Mouse (Mus musculus) neural tube, embryonic 14.5 days (tissue): ENCODE measurements around the gene Edc3. TPM values are rescaled to one million over a fixed set of nuclear protein-coding genes. Genes with fewer than 3 reads are reported as not detected.

ENCODE experiments used
- ATAC-seq: fragments of 200-750 bp; cut with Nextera tagmentation; 2 replicates; pipeline ENCODE4 v1.8.0; 2017; ENCODE audit warnings: low read depth, mild to moderate bottlenecking, moderate TSS enrichment, moderate library complexity
- H3K27ac ChIP-seq: fragments of 300-500 bp; sonication (generic); 2 replicates; pipeline ENCODE4 v1.5.1; 2014; ENCODE audit warnings: low read depth, mild to moderate bottlenecking, control low read depth, low read length, moderate library complexity, mixed read lengths
- H3K27me3 ChIP-seq: fragments of 300-500 bp; sonication (generic); 2 replicates; pipeline ENCODE4 v1.6.1; 2014; ENCODE audit warnings: low read length; ENCODE audit not compliant: control insufficient read depth, insufficient read depth
- H3K36me3 ChIP-seq: fragments of 300-500 bp; sonication (generic); 2 replicates; pipeline ENCODE4 v1.6.1; 2014; ENCODE audit warnings: low read length, mixed read lengths; ENCODE audit not compliant: control insufficient read depth, insufficient read depth
- H3K4me1 ChIP-seq: fragments of 300-500 bp; sonication (generic); 2 replicates; pipeline ENCODE4 v1.6.1; 2014; ENCODE audit warnings: low read length; ENCODE audit not compliant: control insufficient read depth, insufficient read depth
- H3K4me2 ChIP-seq: fragments of 300-500 bp; sonication (generic); 2 replicates; pipeline ENCODE4 v1.6.1; 2014; ENCODE audit warnings: mild to moderate bottlenecking, low read depth, low read length, control low read depth
- H3K4me3 ChIP-seq: fragments of 300-500 bp; sonication (generic); 2 replicates; pipeline ENCODE4 v1.5.1; 2014; ENCODE audit warnings: low read depth, low read length, control low read depth, mixed read lengths
- H3K9ac ChIP-seq: fragments of 300-500 bp; sonication (generic); replicated peaks from 2 replicates; pipeline ENCODE4 v1.6.1; 2014; ENCODE audit warnings: low read depth, mild to moderate bottlenecking, control low read depth, low read length, mixed read lengths
- H3K9me3 ChIP-seq: fragments of 300-500 bp; sonication (generic); 2 replicates; pipeline ENCODE4 v1.6.1; 2016; ENCODE audit warnings: low read length; ENCODE audit not compliant: control insufficient read depth
- WGBS: fragments of 180-500 bp; shearing (Covaris S2); extraction: QIAGEN DNeasy Blood & Tissue Kit; methylation state at CpG from one replicate; pipeline ENCODE4 v1.1.7; 2014; 5-methylcytosine and 5-hydroxymethylcytosine counted together
- polyA plus RNA-seq: library from polyadenylated mRNA; unstranded; fragments of >200 nt; fragmentation: Nextera tagmentation; extraction: Ambion mirVana; gene quantifications from 2 replicates; pipeline ENCODE4 v1.2.1, GENCODE M21; 2014

Gene Edc3
- polyA plus RNA-seq, 1 experiment from 2014 or later = 21.9 TPM

DNA sequence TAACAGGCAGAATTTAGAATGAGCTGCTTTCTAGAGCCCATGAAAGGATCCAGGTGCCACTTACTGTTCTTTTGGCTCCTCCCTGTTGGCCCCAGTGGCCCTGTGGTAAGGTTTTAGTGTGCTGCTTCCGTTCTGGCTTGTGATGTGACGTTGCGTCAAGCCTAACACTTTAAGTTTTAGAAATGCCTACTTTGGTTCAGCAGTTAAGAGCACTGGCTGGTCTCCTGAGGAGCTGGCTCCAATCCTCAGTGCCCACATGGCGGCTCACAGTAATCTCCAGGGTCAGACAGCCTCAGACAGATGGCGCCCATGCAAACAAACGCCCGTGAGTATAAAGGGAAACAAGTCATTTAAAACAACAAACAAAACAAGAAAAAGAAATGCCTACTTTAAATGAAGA, 10.1 kb downstream of the Edc3 start:
- Histone ChIP-seq H3K4me1 (no peaks in the 10 kb centered on the region), H3K36me3 (peaks cover 34% of the 10 kb centered on the region), H3K9me3 (no peaks in the 10 kb centered on the region), H3K4me3 (no peak overlapping the region), H3K9ac (no peak overlapping the region), H3K27me3 (no peaks in the 10 kb centered on the region), H3K4me2 (no peak overlapping the region), H3K27ac (no peak overlapping the region)
- ATAC-seq = no peak
- 87% methylated on average over 7 of the region's 7 CpGs for WGBS

DNA sequence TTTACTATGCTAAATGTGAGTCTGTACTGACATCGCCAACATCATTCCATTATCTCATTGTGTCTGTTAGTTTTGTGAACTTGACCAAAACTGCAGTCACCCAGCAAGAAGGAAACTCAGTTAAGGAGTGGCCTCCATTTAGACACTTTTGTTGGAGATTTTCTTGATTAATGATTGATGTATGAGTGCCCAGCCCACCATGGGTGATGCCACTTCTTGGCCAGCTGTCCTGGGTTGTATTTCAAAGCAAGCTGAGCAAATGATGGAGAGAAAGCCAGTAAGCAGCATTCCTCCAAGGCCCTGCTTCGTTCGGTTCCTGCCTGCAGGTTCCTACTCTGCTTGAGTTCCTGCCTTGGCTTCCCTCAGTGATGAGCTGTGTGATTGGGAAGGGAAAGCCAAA, 12.4 kb downstream of the Edc3 start:
- Histone ChIP-seq H3K36me3 (peaks cover 26% of the 10 kb centered on the region), H3K4me2 (no peak overlapping the region), H3K27me3 (no peaks in the 10 kb centered on the region), H3K4me1 (no peaks in the 10 kb centered on the region), H3K9me3 (no peaks in the 10 kb centered on the region), H3K27ac (no peak overlapping the region), H3K9ac (no peak overlapping the region), H3K4me3 (no peak overlapping the region)
- no peak for ATAC-seq
- WGBS = 96% methylated on average over 3 of the region's 3 CpGs

DNA sequence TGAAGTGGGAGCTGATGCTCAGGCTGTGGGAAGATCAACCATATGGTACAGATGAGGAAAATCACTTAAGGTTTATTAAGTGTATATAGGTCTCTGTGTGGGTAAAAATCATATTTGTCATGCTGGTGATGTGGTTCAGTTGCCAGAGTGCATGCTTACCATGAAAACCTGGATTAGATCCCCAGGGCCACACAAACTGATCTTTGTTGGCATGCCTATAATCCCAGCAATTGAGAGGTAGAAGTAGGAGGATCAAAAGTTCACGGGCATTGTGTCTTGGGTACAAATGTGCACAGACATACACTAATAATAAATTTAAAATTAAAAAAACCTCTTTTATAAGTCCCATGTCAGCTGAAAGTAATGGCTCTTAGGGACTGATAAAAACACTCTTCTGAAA, 14.0 kb downstream of the Edc3 start:
- Histone ChIP-seq H3K4me1 (no peaks in the 10 kb centered on the region), H3K36me3 (peaks cover 18% of the 10 kb centered on the region; the same call in 1 of the 2 replicates), H3K9ac (no peak overlapping the region), H3K27me3 (no peaks in the 10 kb centered on the region), H3K9me3 (no peaks in the 10 kb centered on the region), H3K27ac (no peak overlapping the region), H3K4me3 (no peak overlapping the region), H3K4me2 (no peak overlapping the region)
- 89% methylated on average over 1 of the region's 1 CpGs for WGBS
- no peak for ATAC-seq

DNA sequence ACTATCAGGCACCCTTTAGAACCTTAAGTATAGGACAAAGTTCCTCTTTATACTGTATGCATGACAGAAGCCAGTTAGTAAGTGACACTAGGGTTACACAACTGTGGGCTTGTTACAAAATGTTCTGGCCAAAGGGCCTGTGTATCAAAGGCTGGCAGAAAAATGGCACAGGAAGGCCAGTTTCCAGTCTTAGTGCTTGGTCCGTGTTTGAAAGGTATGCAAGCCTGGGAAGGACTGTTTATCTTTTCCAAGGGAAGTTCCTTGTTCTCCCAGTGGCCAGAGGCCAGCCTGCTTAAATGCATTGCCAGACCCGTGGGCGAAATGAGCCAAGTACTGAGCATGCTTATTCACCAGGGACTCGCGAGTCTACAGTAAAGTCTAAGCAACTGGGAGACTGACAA, 15.0 kb downstream of the Edc3 start:
- Histone ChIP-seq H3K4me2 (no peak overlapping the region), H3K9me3 (no peaks in the 10 kb centered on the region), H3K27me3 (no peaks in the 10 kb centered on the region), H3K36me3 (peaks cover 12% of the 10 kb centered on the region; the same call in 1 of the 2 replicates), H3K9ac (no peak overlapping the region), H3K4me1 (no peaks in the 10 kb centered on the region), H3K27ac (no peak overlapping the region), H3K4me3 (no peak overlapping the region)
- WGBS = 73% methylated on average over 5 of the region's 5 CpGs
- no peak for ATAC-seq

DNA sequence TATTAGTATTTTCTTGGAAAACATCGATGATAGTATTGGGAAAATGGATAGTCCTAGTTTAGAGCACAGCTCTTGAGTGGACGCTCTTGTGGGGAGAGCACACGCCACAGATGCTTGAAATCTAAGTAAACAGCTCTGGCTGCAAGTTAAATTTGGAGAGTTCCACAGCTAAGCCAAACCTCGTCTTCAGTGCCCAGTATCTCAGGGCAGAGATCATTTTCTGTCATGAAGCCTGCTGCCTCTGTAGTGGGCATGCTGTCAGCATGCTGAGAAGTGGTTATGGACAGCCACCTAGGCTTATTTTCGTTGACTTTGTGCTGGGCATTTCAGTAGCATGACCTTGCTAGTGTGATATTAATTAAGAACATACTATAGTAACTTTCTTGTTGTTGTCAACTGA, 15.5 kb downstream of the Edc3 start:
- H3K27me3 ChIP-seq = no peaks in the 10 kb centered on the region
- no peaks in the 10 kb centered on the region for H3K4me1 ChIP-seq
- no peak overlapping the region for H3K9ac ChIP-seq
- no peak for ATAC-seq
- no peaks in the 10 kb centered on the region for H3K9me3 ChIP-seq
- no peak overlapping the region for H3K4me2 ChIP-seq
- no peak overlapping the region for H3K4me3 ChIP-seq
- WGBS = 94% methylated on average over 5 of the region's 5 CpGs
- H3K36me3 ChIP-seq = peaks cover 9% of the 10 kb centered on the region; the same call in 1 of the 2 replicates
- no peak overlapping the region for H3K27ac ChIP-seq

DNA sequence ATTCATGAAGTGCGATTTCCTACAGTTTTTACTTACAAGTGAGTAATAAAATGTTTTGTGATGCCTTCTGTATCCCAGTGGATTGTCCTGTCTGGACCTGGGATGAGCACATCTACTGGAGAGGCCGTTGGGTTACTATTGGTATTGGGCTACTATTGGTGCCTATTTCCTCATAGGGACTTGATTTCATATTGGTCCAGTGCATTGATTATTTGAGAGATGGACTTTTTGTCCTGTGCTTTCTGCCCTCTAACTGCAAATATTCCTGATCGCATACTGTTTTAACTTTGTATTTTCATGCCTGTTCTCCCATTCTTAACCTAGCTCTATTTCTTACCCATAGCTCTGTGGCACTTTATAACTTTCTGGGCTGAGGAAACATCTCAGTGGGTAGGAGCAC, 16.4 kb downstream of the Edc3 start:
- H3K27me3 ChIP-seq = no peaks in the 10 kb centered on the region
- no peak overlapping the region for H3K4me2 ChIP-seq
- peaks cover 9% of the 10 kb centered on the region; the same call in 1 of the 2 replicates for H3K36me3 ChIP-seq
- no peak overlapping the region for H3K9ac ChIP-seq
- H3K27ac ChIP-seq = no peak overlapping the region
- no peaks in the 10 kb centered on the region for H3K9me3 ChIP-seq
- no peaks in the 10 kb centered on the region for H3K4me1 ChIP-seq
- ATAC-seq = no peak
- 97% methylated on average over 3 of the region's 3 CpGs for WGBS
- no peak overlapping the region for H3K4me3 ChIP-seq

DNA sequence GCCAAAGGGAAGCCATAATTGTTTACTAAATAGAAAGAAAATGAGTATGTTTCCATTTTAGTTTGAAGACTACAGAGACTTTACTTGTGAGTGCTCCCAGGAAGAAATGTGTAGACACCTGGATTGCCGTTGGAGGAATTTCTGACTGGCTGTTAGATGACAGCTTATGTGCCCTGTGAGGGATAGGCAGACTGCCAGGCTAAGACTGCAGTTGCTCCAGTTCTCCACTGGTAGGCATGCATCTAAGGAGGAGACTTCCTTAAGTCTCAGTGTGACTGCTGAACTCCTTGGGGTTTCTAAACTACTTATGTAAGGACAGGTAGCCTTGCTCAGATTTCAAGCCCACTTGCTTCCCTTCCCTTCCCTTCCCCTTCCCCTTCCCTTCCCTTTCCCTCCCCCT, 20.0 kb downstream of the Edc3 start:
- Histone ChIP-seq H3K27ac (no peak overlapping the region), H3K27me3 (no peaks in the 10 kb centered on the region), H3K9ac (no peak overlapping the region), H3K4me1 (no peaks in the 10 kb centered on the region), H3K9me3 (no peaks in the 10 kb centered on the region), H3K4me3 (no peak overlapping the region), H3K36me3 (peaks cover 4% of the 10 kb centered on the region; the same call in 1 of the 2 replicates), H3K4me2 (no peak overlapping the region)
- 100% methylated on average over 1 of the region's 1 CpGs for WGBS
- no peak for ATAC-seq

DNA sequence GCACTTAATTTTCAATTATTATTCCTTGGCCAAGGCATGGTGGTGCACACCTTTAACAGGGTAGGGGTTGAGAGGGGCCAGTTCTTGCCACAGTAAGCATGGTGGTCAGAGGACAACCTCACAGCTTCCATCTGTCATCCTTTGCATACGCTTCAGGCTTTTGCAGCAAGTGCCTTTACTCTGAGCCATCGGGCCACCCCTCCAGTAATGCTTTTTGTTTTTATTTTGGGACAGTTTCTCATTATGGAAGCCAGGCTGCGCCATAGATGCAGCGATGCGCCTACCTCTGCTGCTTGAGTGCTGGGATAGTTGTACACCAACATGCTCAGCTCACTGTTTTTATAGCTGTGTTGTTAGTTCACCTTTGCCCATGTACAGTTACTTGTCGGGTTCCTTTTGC, 25.3 kb downstream of the Edc3 start:
- Histone ChIP-seq H3K27me3 (no peaks in the 10 kb centered on the region), H3K4me1 (peaks cover 2% of the 10 kb centered on the region; the same call in 1 of the 2 replicates), H3K4me3 (no peak overlapping the region), H3K27ac (no peak overlapping the region), H3K9me3 (no peaks in the 10 kb centered on the region), H3K4me2 (no peak overlapping the region), H3K36me3 (0 out of 2 replicates have a peak, but pooled peaks cover 3% of the 10 kb centered on the region), H3K9ac (no peak overlapping the region)
- WGBS = 97% methylated on average over 6 of the region's 6 CpGs
- ATAC-seq = no peak

DNA sequence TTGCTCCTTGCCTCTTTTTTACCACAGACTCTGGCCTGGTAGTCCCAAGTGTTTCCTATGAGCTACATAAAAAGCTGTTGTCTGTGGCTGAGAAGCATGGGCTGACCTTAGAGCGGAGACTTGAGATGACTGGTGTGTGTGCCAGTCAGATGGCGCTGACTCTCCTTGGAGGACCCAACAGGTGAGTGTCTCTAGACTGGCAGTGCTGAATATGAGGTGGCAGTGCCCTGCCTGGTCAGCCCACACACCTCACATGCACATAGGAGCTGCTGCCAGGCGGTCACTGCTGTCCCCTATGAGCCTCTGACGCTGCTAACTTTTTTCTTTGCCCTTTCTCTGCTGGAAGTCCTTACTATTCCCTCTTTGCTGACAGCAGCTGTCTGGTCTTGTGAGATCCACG, 31.5 kb downstream of the Edc3 start:
- ATAC-seq = no peak
- H3K4me3 ChIP-seq = no peak overlapping the region
- H3K4me2 ChIP-seq = no peak overlapping the region
- no peak overlapping the region for H3K27ac ChIP-seq
- H3K9me3 ChIP-seq = no peaks in the 10 kb centered on the region
- peaks cover 2% of the 10 kb centered on the region; the same call in 1 of the 2 replicates for H3K4me1 ChIP-seq
- no peaks in the 10 kb centered on the region for H3K27me3 ChIP-seq
- WGBS = 90% methylated on average over 5 of the region's 5 CpGs
- H3K36me3 ChIP-seq = no peaks in the 10 kb centered on the region
- H3K9ac ChIP-seq = no peak overlapping the region
